Mouse (Mus musculus): ENCODE data around the gene Msantd2.

- TF ChIP-seq EP300 (IDR thresholded peaks at IDR 0.05; ENCODE audit: low read depth) (no peak), CTCF (IDR thresholded peaks at IDR 0.05; ENCODE audit: low read depth) (no peak)
These were observed 11.1 kb downstream of the Msantd2 start for GRCm38 (mm10) chr9:37500201-37500600.
